Mouse (Mus musculus) heart, embryonic 10.5 days (tissue): Measurements from ENCODE around the gene Slc9a4. TPM values are rescaled to one million over a fixed set of nuclear protein-coding genes. Genes with fewer than 3 reads are reported as not detected.

ENCODE experiments used
- DNase-seq: peaks from one replicate; pipeline ENCODE4 v3.0.0-alpha.2; 2017; ENCODE audit warnings: low spot score
- H3K27ac ChIP-seq: fragments of 300-500 bp; sonication (generic); 2 replicates; pipeline ENCODE4 v1.5.1; 2016; ENCODE audit warnings: mild to moderate bottlenecking
- H3K27me3 ChIP-seq: fragments of 300-500 bp; sonication (generic); 2 replicates; pipeline ENCODE4 v1.6.1; 2016; ENCODE audit warnings: mild to moderate bottlenecking; ENCODE audit not compliant: poor library complexity, insufficient read depth, severe bottlenecking
- H3K36me3 ChIP-seq: fragments of 300-500 bp; sonication (generic); 2 replicates; pipeline ENCODE4 v1.6.1; 2016; ENCODE audit warnings: mild to moderate bottlenecking, moderate library complexity
- H3K4me1 ChIP-seq: fragments of 300-500 bp; sonication (generic); 2 replicates; pipeline ENCODE4 v1.6.1; 2016; ENCODE audit warnings: mild to moderate bottlenecking
- H3K4me3 ChIP-seq: fragments of 300-500 bp; sonication (generic); 2 replicates; pipeline ENCODE4 v1.5.1; 2016; ENCODE audit warnings: mild to moderate bottlenecking, moderate library complexity
- H3K9me3 ChIP-seq: fragments of 300-500 bp; sonication (generic); 2 replicates; pipeline ENCODE4 v1.6.1; 2016; ENCODE audit warnings: mild to moderate bottlenecking, moderate library complexity
- WGBS: fragments of 180-500 bp; shearing (Covaris S2); methylation state at CpG from one replicate; pipeline ENCODE4 v1.1.7; 2016; 5-methylcytosine and 5-hydroxymethylcytosine counted together
- polyA plus RNA-seq: library from polyadenylated mRNA; unstranded; fragments of >200 nt; fragmentation: Nextera tagmentation; extraction: Ambion mirVana; gene quantifications from 2 replicates; pipeline ENCODE4 v1.2.1, GENCODE M21; 2016

The Slc9a4 gene
- polyA plus RNA-seq, 1 experiment from 2014 or later: not detected

- no peak for DNase-seq
- 86% methylated on average over 3 of the region's 3 CpGs for WGBS
- no peaks in the 10 kb centered on the region for H3K9me3 ChIP-seq
- no peaks in the 10 kb centered on the region for H3K36me3 ChIP-seq
- H3K27ac ChIP-seq: no peak overlapping the region
- no peaks in the 10 kb centered on the region for H3K27me3 ChIP-seq
- H3K4me3 ChIP-seq: no peak overlapping the region
- H3K4me1 ChIP-seq: no peaks in the 10 kb centered on the region
Measured at GRCm38 (mm10) chr1:40601461-40601860, 21.6 kb downstream of the Slc9a4 start.

DNA sequence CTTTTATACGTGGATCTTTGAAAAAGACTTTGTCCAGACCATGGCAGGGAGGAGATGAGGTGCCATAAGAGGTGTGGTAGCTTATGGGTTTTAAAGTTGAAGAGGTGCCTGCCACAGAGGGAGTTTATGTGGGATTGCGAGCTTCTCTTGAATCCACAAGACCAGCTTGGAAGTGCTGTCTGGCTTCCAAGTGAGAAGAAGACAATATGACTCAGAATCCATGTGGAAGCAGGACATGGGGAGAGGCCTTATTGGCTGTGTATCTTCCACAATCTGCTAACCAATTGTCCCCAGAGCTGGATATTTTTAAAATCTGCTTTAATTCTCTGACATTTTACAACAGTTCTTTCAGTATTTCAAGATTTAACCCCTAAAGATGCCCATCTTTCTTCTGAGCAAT is 33.3 kb downstream of the Slc9a4 start:
- Histone ChIP-seq H3K27me3 (no peaks in the 10 kb centered on the region), H3K9me3 (no peaks in the 10 kb centered on the region), H3K4me3 (no peak overlapping the region), H3K27ac (no peak overlapping the region), H3K4me1 (no peaks in the 10 kb centered on the region), H3K36me3 (no peaks in the 10 kb centered on the region)
- 79% methylated on average over 2 of the region's 2 CpGs for WGBS
- DNase-seq: no peak

GRCm38 (mm10) chr1:40619093-40619492 is 39.2 kb downstream of the Slc9a4 start:
- Histone ChIP-seq H3K36me3 (no peaks in the 10 kb centered on the region), H3K9me3 (no peaks in the 10 kb centered on the region), H3K4me3 (no peak overlapping the region), H3K27ac (no peak overlapping the region), H3K27me3 (no peaks in the 10 kb centered on the region), H3K4me1 (no peaks in the 10 kb centered on the region)
- no peak for DNase-seq
- WGBS: 74% methylated on average over 5 of the region's 5 CpGs

GRCm38 (mm10) chr1:40619871-40620270 is 40.0 kb downstream of the Slc9a4 start:
- 51% methylated on average over 5 of the region's 5 CpGs for WGBS
- no peaks in the 10 kb centered on the region for H3K9me3 ChIP-seq
- H3K4me1 ChIP-seq: no peaks in the 10 kb centered on the region
- H3K36me3 ChIP-seq: no peaks in the 10 kb centered on the region
- no peaks in the 10 kb centered on the region for H3K27me3 ChIP-seq
- no peak overlapping the region for H3K4me3 ChIP-seq
- no peak overlapping the region for H3K27ac ChIP-seq
- no peak for DNase-seq

DNA sequence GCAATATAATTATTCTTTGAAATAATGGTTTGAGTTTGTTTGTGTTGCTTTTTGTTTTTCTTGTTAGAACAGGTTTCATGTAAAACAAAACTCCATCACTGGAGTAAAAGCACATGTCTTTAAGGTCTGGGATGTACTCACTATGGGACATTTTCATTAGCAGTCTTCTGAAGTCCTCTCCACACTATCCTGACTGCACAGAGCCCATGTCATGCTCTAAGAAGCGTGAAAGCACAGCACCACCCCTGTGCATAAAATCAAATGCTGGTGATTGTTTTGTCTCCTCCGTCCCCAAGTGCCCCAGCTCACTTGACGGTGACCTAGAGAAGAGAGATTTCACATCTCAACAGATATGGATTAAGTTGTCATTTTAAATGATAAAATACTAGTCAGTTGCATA is 45.1 kb downstream of the Slc9a4 start:
- no peaks in the 10 kb centered on the region for H3K9me3 ChIP-seq
- 66% methylated on average over 3 of the region's 3 CpGs for WGBS
- no peak for DNase-seq
- no peaks in the 10 kb centered on the region for H3K4me1 ChIP-seq
- no peak overlapping the region for H3K4me3 ChIP-seq
- no peaks in the 10 kb centered on the region for H3K27me3 ChIP-seq
- no peaks in the 10 kb centered on the region for H3K36me3 ChIP-seq
- H3K27ac ChIP-seq: no peak overlapping the region

GRCm38 (mm10) chr1:40626954-40627353 is 47.1 kb downstream of the Slc9a4 start:
- DNase-seq: no peak
- Histone ChIP-seq H3K36me3 (no peaks in the 10 kb centered on the region), H3K27ac (no peak overlapping the region)

GRCm38 (mm10) chr1:40628443-40628842 is 48.6 kb downstream of the Slc9a4 start:
- H3K4me3 ChIP-seq: no peak overlapping the region
- no peak for DNase-seq
- no peak overlapping the region for H3K27ac ChIP-seq
- WGBS: 83% methylated on average over 3 of the region's 3 CpGs
- H3K36me3 ChIP-seq: no peaks in the 10 kb centered on the region
- H3K27me3 ChIP-seq: no peaks in the 10 kb centered on the region
- no peaks in the 10 kb centered on the region for H3K4me1 ChIP-seq
- no peaks in the 10 kb centered on the region for H3K9me3 ChIP-seq

More at GRCm38 (mm10) chr1:40626954-40627353, 47.1 kb downstream of the Slc9a4 start:
- no peaks in the 10 kb centered on the region for H3K9me3 ChIP-seq
- no peaks in the 10 kb centered on the region for H3K4me1 ChIP-seq
- no peaks in the 10 kb centered on the region for H3K27me3 ChIP-seq
- H3K4me3 ChIP-seq: no peak overlapping the region

DNA sequence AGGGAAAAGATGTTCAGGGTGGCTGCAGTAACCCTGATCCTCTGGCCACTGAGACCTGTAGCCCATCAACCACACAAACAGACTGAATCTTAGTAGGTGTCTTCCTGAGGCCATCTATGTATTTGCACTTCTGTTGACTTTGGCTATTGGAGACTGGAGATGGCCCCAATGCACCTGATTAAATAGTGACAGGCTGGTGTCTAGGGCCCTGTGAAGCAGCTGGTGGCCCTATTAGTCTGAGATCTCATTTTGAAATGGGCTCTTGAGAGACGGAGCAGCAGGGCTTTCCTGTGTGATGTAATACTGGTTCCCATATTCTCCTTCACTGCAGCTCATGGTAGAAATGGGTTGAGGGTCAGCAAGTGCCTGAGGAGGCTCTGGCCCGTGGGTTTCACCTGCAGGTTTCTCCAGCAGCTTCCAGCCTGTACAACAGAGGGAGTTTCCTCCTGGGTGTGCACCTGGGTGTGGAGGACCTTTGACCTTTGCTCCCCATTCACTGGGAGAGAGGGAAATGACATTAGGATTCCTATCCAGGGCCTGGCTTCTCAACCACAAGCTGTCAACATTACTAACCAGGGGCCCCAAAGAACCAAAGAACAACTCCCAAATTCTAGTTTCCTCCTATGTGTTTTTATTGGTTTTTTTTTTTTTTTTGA is 52.7 kb downstream of the Slc9a4 start:
- Histone ChIP-seq H3K27me3 (no peaks in the 10 kb centered on the region), H3K36me3 (no peaks in the 10 kb centered on the region), H3K4me3 (no peak overlapping the region), H3K9me3 (no peaks in the 10 kb centered on the region), H3K27ac (no peak overlapping the region), H3K4me1 (no peaks in the 10 kb centered on the region)
- DNase-seq: no peak
- WGBS: 68% methylated on average over 2 of the region's 2 CpGs

DNA sequence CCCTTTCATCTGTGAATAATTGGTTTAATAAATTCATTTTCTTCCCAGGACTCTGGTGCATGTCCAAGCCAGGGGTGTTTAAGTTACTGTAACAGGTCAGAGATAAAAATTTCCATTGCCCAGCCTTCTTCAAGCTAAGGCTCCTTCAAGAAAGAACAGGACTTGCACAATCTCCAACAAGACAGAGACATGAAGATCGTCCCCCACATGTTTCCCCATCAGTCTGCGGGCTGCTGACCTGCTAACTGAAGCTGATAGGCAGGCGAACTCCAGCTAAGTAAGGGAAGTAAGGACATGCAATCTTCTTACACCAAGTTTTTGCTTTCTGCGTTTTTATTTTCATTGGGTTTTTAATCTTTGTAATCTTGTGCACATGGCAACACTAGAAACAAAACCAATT is 54.7 kb downstream of the Slc9a4 start:
- H3K27ac ChIP-seq: no peak overlapping the region
- WGBS: 68% methylated on average over 4 of the region's 4 CpGs
- H3K27me3 ChIP-seq: no peaks in the 10 kb centered on the region
- H3K9me3 ChIP-seq: no peaks in the 10 kb centered on the region
- no peak overlapping the region for H3K4me3 ChIP-seq
- no peaks in the 10 kb centered on the region for H3K4me1 ChIP-seq
- no peak for DNase-seq
- H3K36me3 ChIP-seq: no peaks in the 10 kb centered on the region

DNA sequence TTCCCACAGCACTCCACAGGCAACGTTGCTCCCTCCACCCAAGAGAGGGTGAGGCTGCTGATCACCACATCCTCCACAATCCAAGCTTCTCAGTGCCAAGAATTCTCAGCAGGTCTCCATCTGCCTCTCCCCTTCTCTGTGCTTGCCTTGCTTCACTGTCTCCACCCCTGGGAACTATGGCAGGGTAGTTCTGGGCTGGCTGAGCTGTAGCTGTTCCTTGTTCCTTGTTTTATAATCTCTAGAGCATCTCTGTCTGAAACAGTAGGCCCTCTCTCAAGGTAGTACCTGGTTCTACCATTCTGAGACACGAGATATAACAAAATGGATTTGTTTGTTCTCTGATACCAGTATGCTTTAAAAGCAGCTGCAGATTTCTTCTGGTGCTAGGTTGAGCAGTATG is 68.4 kb downstream of the Slc9a4 start:
- Histone ChIP-seq H3K36me3 (no peaks in the 10 kb centered on the region), H3K27me3 (no peaks in the 10 kb centered on the region), H3K9me3 (no peaks in the 10 kb centered on the region), H3K27ac (no peak overlapping the region), H3K4me1 (no peaks in the 10 kb centered on the region), H3K4me3 (no peak overlapping the region)
- no peak for DNase-seq
- 53% methylated on average over 2 of the region's 2 CpGs for WGBS

- Histone ChIP-seq H3K4me3 (no peak overlapping the region), H3K27me3 (no peaks in the 10 kb centered on the region), H3K9me3 (no peaks in the 10 kb centered on the region), H3K4me1 (no peaks in the 10 kb centered on the region), H3K27ac (no peak overlapping the region), H3K36me3 (no peaks in the 10 kb centered on the region)
- WGBS: 58% methylated on average over 6 of the region's 6 CpGs
- no peak for DNase-seq
Measured at GRCm38 (mm10) chr1:40650803-40651497, 71.1 kb downstream of the Slc9a4 start.

DNA sequence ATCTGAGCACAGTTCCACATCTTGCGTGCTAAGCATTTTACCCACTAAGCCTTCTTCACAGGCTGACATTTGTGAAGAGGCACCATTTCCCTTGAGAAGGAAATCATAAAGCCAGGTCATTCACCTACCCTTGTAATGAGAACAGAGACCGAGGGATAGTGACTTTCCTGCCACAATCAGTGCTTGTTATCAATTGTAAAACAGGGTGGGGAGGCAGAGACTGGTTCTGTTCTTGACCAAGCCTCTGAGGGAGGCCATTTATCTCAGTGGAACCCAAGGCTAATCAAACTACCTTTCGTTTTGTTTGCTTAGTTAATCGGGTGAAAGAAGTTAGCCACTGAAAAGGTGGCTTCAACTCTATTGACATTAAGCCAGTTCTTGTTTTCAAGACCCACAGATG is 77.2 kb downstream of the Slc9a4 start:
- Histone ChIP-seq H3K9me3 (no peaks in the 10 kb centered on the region), H3K36me3 (no peaks in the 10 kb centered on the region), H3K4me3 (no peak overlapping the region), H3K27me3 (no peaks in the 10 kb centered on the region), H3K4me1 (peaks cover 3% of the 10 kb centered on the region; the same call in 1 of the 2 replicates), H3K27ac (no peak overlapping the region)
- no peak for DNase-seq
- 56% methylated on average over 4 of the region's 4 CpGs for WGBS

GRCm38 (mm10) chr1:40657978-40658496 is 78.2 kb downstream of the Slc9a4 start:
- Histone ChIP-seq H3K27me3 (no peaks in the 10 kb centered on the region), H3K4me3 (no peak overlapping the region), H3K9me3 (no peaks in the 10 kb centered on the region), H3K27ac (no peak overlapping the region), H3K36me3 (no peaks in the 10 kb centered on the region), H3K4me1 (peaks cover 3% of the 10 kb centered on the region; the same call in 1 of the 2 replicates)
- DNase-seq: no peak
- 50% methylated on average over 8 of the region's 8 CpGs for WGBS
